Mouse (Mus musculus) liver (tissue): Measurements from ENCODE around the gene Wipi1.

Experiments
- DNase-seq: peaks from one replicate; pipeline ENCODE4 v3.0.0-alpha.2; 2020; ENCODE audit warnings: mixed read lengths

The Wipi1 gene

GRCm38 (mm10) chr11:109535966-109536365 is 75.8 kb downstream of the Wipi1 start:
- no peak for DNase-seq

DNA sequence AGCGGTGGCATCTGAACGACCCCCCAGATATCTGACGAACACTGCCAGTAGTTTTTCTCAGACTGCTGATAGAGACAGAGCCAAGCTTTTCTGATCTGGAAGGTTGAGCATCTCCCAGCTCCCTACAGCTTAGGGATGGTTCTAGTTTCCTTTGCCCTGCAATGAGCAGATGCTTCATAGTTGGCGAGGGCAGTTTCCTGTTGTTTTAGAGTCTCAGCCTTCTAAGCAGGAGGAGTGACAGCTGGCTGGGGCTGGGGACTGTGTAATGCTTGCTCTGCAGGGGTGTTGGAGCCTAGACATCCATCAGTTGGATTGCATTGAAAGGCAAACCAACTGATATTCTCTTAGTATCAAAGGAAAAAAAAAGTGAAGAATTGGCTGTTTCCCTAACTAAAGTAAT is 81.7 kb downstream of the Wipi1 start:
- DNase-seq: no peak

- no peak for DNase-seq
Observed at GRCm38 (mm10) chr11:109525571-109525970, 86.2 kb downstream of the Wipi1 start.

DNA sequence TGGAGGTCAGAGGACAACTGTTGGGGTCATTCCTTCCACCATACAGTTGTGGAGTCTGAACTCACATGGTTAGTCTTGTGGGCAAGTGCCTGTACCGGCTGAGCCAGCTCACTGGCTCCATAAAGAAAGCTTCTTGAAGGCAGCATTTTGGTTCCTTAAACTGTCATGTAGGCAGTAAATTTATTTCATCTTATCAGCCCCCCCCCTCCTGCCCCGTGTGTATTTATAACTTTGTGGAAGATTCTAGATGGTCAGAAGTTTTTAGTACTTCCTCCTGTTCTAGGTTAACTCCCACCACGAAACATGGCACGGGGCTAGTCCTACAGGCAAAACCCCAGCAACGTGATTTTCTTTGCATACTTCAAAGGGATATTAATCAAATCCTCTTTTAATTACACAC is 86.9 kb downstream of the Wipi1 start:
- no peak for DNase-seq
